Mouse (Mus musculus): ENCODE data around the gene Man1c1.

DNA sequence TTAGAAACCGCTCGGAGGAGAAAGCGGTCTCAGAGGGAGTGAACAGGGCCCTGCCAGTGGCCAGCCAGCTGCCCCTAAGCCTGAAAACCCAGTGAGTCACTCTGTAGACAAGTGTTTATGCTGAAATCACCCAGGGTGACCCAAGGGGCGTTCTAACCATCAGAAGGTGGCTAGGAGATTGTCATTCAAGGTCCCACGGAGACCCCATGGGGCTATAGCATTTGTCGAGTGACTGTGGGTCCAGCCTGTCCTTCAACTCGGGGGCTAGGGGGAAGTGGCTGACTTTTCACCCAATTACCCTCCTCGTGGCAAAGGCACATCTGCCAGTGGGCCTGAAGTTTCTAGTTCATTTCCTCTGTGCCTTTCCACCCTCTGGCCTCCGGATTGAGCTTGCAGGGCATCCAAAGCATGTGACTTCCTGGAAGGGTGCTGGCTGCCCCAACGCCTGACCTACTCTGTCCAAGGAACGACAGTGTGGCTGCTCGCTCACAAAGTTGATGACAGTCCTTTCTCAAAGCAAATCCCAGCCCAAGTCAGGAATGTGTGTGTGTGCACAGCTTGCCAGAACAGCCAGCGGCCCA, 71.9 kb downstream of the Man1c1 start:
- TF ChIP-seq EP300 (optimal IDR thresholded peaks at IDR 0.05), result no peak
- TF ChIP-seq CTCF (IDR thresholded peaks at IDR 0.05; ENCODE audit: low read depth), result no peak
